Mouse (Mus musculus): ENCODE results near the gene Trnp1. TPM values are rescaled to one million over a fixed set of nuclear protein-coding genes. Genes with fewer than 3 reads are reported as not detected.

Gene Trnp1
- 1.8 TPM for polyA plus RNA-seq (2014; fragmentation: Illumina TruSeq; extraction: RNeasy Lipid Tissue Mini Kit (QIAGEN cat#74804); ENCODE audit: low read depth, low replicate concordance)

GRCm38 (mm10) chr4:133498160-133498724 is at the start of gene Trnp1:
Gene Trnp1 (minus strand): TSS chr4:133498550.

DNA sequence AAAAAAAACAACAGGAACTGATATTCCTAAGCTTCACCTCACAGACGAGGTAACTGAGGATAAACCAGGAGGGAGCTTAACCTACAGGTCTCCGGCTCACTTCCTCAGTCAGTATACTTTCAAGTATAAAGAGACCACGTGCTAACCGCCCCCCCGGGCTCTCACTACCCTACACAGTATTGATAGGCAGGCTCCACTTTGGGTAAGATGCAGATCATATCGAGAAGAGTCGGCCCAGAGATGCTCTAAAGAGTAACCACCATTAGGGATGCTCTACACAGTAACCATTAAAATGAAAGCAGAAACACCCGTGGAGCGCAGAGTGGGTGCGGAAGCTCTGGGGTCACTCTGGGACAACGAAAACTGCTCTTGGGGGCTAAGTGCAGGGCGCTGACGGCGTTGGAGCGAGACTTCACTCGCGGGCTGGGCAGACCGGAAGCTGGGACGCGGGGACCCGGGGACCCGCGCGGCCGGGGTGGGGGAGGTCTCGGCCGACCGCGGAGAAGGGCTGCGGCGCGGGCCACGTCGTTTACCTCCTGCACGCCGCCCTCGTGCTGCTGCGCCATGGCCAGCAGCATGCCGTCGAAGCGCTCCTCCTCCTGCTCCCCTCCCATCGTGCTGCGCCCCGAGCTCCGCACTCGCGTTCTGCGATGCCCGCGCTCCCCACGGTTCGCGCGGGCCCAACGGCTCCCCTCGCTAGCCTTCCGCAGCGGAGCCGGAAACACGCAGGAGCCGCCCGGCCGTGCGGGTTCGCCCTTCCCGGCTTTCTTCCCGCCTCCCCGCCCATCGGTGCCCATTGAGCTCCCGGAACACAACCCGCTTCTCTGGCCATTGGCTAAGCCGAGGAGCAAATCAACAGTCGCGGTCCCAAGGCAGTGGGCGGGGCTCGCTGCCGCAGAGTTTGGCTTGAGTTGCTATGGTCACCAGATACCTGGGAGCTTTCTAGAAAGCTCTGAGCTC is 47.2 kb upstream of the Trnp1 start, which contains the start of gene Nudc:
TSS of gene Nudc (minus strand) at position 725 of the 960 bp plus-strand sequence.

GRCm38 (mm10) chr4:133518601-133519368 is 20.4 kb upstream of the Trnp1 start, which contains the start of gene Kdf1:
Gene Kdf1 (plus strand): TSS chr4:133518963.

GRCm38 (mm10) chr4:133479458-133480184 is 18.7 kb downstream of the Trnp1 start, which contains the start of gene Tent5b:
Gene Tent5b (plus strand): TSS chr4:133480132.

Other genes starting within 250 kb of the Trnp1 start
- gene Sytl1, start 235.4 kb downstream of the Trnp1 start, polyA plus RNA-seq (2014; fragmentation: Illumina TruSeq; extraction: RNeasy Lipid Tissue Mini Kit (QIAGEN cat#74804); ENCODE audit: low read depth, low replicate concordance), result 0.73 TPM
- gene Tmem222, start 220.8 kb downstream of the Trnp1 start, polyA plus RNA-seq (2014; fragmentation: Illumina TruSeq; extraction: RNeasy Lipid Tissue Mini Kit (QIAGEN cat#74804); ENCODE audit: low read depth, low replicate concordance), result 1.3 TPM
- gene Wdtc1, start 145.1 kb downstream of the Trnp1 start, polyA plus RNA-seq (2014; fragmentation: Illumina TruSeq; extraction: RNeasy Lipid Tissue Mini Kit (QIAGEN cat#74804); ENCODE audit: low read depth, low replicate concordance), result 4.4 TPM
- 2.6 TPM for gene Slc9a1, start 128.8 kb downstream of the Trnp1 start, polyA plus RNA-seq (2014; fragmentation: Illumina TruSeq; extraction: RNeasy Lipid Tissue Mini Kit (QIAGEN cat#74804); ENCODE audit: low read depth, low replicate concordance)
- 0.32 TPM for gene Tent5b, start 18.4 kb downstream of the Trnp1 start, polyA plus RNA-seq (2014; fragmentation: Illumina TruSeq; extraction: RNeasy Lipid Tissue Mini Kit (QIAGEN cat#74804); ENCODE audit: low read depth, low replicate concordance)
- 1.5 TPM for gene Kdf1, start 20.4 kb upstream of the Trnp1 start, polyA plus RNA-seq (2014; fragmentation: Illumina TruSeq; extraction: RNeasy Lipid Tissue Mini Kit (QIAGEN cat#74804); ENCODE audit: low read depth, low replicate concordance)
- 11.4 TPM for gene Nudc, start 47.4 kb upstream of the Trnp1 start, polyA plus RNA-seq (2014; fragmentation: Illumina TruSeq; extraction: RNeasy Lipid Tissue Mini Kit (QIAGEN cat#74804); ENCODE audit: low read depth, low replicate concordance)
- not detected for gene Nr0b2, start 54.8 kb upstream of the Trnp1 start, polyA plus RNA-seq (2014; fragmentation: Illumina TruSeq; extraction: RNeasy Lipid Tissue Mini Kit (QIAGEN cat#74804); ENCODE audit: low read depth, low replicate concordance)
- gene Gpatch3, start 76.2 kb upstream of the Trnp1 start, polyA plus RNA-seq (2014; fragmentation: Illumina TruSeq; extraction: RNeasy Lipid Tissue Mini Kit (QIAGEN cat#74804); ENCODE audit: low read depth, low replicate concordance), result not detected
- gene Gpn2, start 85.8 kb upstream of the Trnp1 start, polyA plus RNA-seq (2014; fragmentation: Illumina TruSeq; extraction: RNeasy Lipid Tissue Mini Kit (QIAGEN cat#74804); ENCODE audit: low read depth, low replicate concordance), result 0.44 TPM
- gene Sfn, start 103.6 kb upstream of the Trnp1 start, polyA plus RNA-seq (2014; fragmentation: Illumina TruSeq; extraction: RNeasy Lipid Tissue Mini Kit (QIAGEN cat#74804); ENCODE audit: low read depth, low replicate concordance), result 1.1 TPM
- 4.6 TPM for gene Zdhhc18, start 151.6 kb upstream of the Trnp1 start, polyA plus RNA-seq (2014; fragmentation: Illumina TruSeq; extraction: RNeasy Lipid Tissue Mini Kit (QIAGEN cat#74804); ENCODE audit: low read depth, low replicate concordance)
- 4.5 TPM for gene Pigv, start 174.1 kb upstream of the Trnp1 start, polyA plus RNA-seq (2014; fragmentation: Illumina TruSeq; extraction: RNeasy Lipid Tissue Mini Kit (QIAGEN cat#74804); ENCODE audit: low read depth, low replicate concordance)

Measured in sigmoid colon, adult 10 weeks (tissue).